Mouse (Mus musculus): ENCODE results near the gene Wwc1. TPM values are rescaled to one million over a fixed set of nuclear protein-coding genes. Genes with fewer than 3 reads are reported as not detected.

Gene Wwc1
- polyA plus RNA-seq, 1 experiment from 2014 or later = 7.2 TPM

- Histone ChIP-seq H3K4me2 (ENCODE audit: low read depth, low read length) (peak overlapping the region; percentile 26; the same call in 1 of the 2 replicates), H3K36me3 (ENCODE audit: control insufficient read depth, insufficient read depth, low read length) (no peaks in the 10 kb centered on the region), H3K9ac (replicated peaks; ENCODE audit: low read depth, low read length) (no peak overlapping the region), H3K4me3 (ENCODE audit: low read depth, low read length) (no peak overlapping the region), H3K4me1 (ENCODE audit: control insufficient read depth, insufficient read depth, low read length) (peaks cover 24% of the 10 kb centered on the region), H3K27ac (ENCODE audit: low read depth, low read length) (peak overlapping the region; percentile 60), H3K9me3 (ENCODE audit: control insufficient read depth, low read length) (no peaks in the 10 kb centered on the region), H3K27me3 (ENCODE audit: control insufficient read depth, insufficient read depth, low read length) (no peaks in the 10 kb centered on the region)
- 5% methylated on average over 9 of the region's 9 CpGs for WGBS
- ATAC-seq (ENCODE audit: low read depth) = peak; percentile 91
Observed at GRCm38 (mm10) chr11:35864981-35865604, 115.2 kb downstream of the Wwc1 start.

- no peaks in the 10 kb centered on the region for H3K9me3 ChIP-seq (ENCODE audit: control insufficient read depth, low read length)
- H3K9ac ChIP-seq (replicated peaks; ENCODE audit: low read depth, low read length) = no peak overlapping the region
- H3K4me3 ChIP-seq (ENCODE audit: low read depth, low read length) = no peak overlapping the region
- H3K27ac ChIP-seq (ENCODE audit: low read depth, low read length) = no peak overlapping the region
- no peaks in the 10 kb centered on the region for H3K27me3 ChIP-seq (ENCODE audit: control insufficient read depth, insufficient read depth, low read length)
- WGBS = 77% methylated on average over 5 of the region's 5 CpGs
- H3K36me3 ChIP-seq (ENCODE audit: control insufficient read depth, insufficient read depth, low read length) = no peaks in the 10 kb centered on the region
- ATAC-seq (ENCODE audit: low read depth) = no peak
- peaks cover 24% of the 10 kb centered on the region for H3K4me1 ChIP-seq (ENCODE audit: control insufficient read depth, insufficient read depth, low read length)
- H3K4me2 ChIP-seq (ENCODE audit: low read depth, low read length) = no peak overlapping the region
Observed at GRCm38 (mm10) chr11:35863653-35864052, 116.7 kb downstream of the Wwc1 start.

- H3K36me3 ChIP-seq (ENCODE audit: control insufficient read depth, insufficient read depth, low read length) = no peaks in the 10 kb centered on the region
- H3K27me3 ChIP-seq (ENCODE audit: control insufficient read depth, insufficient read depth, low read length) = no peaks in the 10 kb centered on the region
- no peak overlapping the region for H3K4me3 ChIP-seq (ENCODE audit: low read depth, low read length)
- ATAC-seq (ENCODE audit: low read depth) = no peak
- H3K27ac ChIP-seq (ENCODE audit: low read depth, low read length) = peak overlapping the region; percentile 30
- no peak overlapping the region for H3K4me2 ChIP-seq (ENCODE audit: low read depth, low read length)
- H3K9ac ChIP-seq (replicated peaks; ENCODE audit: low read depth, low read length) = no peak overlapping the region
- WGBS = 61% methylated on average over 12 of the region's 12 CpGs
- H3K4me1 ChIP-seq (ENCODE audit: control insufficient read depth, insufficient read depth, low read length) = 0 out of 2 replicates have a peak, but pooled peaks cover 8% of the 10 kb centered on the region
- no peaks in the 10 kb centered on the region for H3K9me3 ChIP-seq (ENCODE audit: control insufficient read depth, low read length)
Observed at GRCm38 (mm10) chr11:35857395-35858067, 122.8 kb downstream of the Wwc1 start.

- Histone ChIP-seq H3K36me3 (ENCODE audit: control insufficient read depth, insufficient read depth, low read length) (no peaks in the 10 kb centered on the region), H3K27ac (ENCODE audit: low read depth, low read length) (peak overlapping the region; percentile 65), H3K9me3 (ENCODE audit: control insufficient read depth, low read length) (no peaks in the 10 kb centered on the region), H3K27me3 (ENCODE audit: control insufficient read depth, insufficient read depth, low read length) (no peaks in the 10 kb centered on the region), H3K9ac (replicated peaks; ENCODE audit: low read depth, low read length) (no peak overlapping the region), H3K4me1 (ENCODE audit: control insufficient read depth, insufficient read depth, low read length) (0 out of 2 replicates have a peak, but pooled peaks cover 8% of the 10 kb centered on the region), H3K4me2 (ENCODE audit: low read depth, low read length) (no peak overlapping the region), H3K4me3 (ENCODE audit: low read depth, low read length) (no peak overlapping the region)
- ATAC-seq (ENCODE audit: low read depth) = peak; percentile 89
- 23% methylated on average over 11 of the region's 11 CpGs for WGBS
Observed at GRCm38 (mm10) chr11:35856359-35857040, 123.8 kb downstream of the Wwc1 start.

- no peaks in the 10 kb centered on the region for H3K27me3 ChIP-seq (ENCODE audit: control insufficient read depth, insufficient read depth, low read length)
- no peak overlapping the region for H3K4me2 ChIP-seq (ENCODE audit: low read depth, low read length)
- ATAC-seq (ENCODE audit: low read depth) = no peak
- H3K9me3 ChIP-seq (ENCODE audit: control insufficient read depth, low read length) = no peaks in the 10 kb centered on the region
- 68% methylated on average over 8 of the region's 9 CpGs for WGBS
- H3K9ac ChIP-seq (replicated peaks; ENCODE audit: low read depth, low read length) = no peak overlapping the region
- no peak overlapping the region for H3K27ac ChIP-seq (ENCODE audit: low read depth, low read length)
- no peaks in the 10 kb centered on the region for H3K36me3 ChIP-seq (ENCODE audit: control insufficient read depth, insufficient read depth, low read length)
- no peak overlapping the region for H3K4me3 ChIP-seq (ENCODE audit: low read depth, low read length)
- 0 out of 2 replicates have a peak, but pooled peaks cover 8% of the 10 kb centered on the region for H3K4me1 ChIP-seq (ENCODE audit: control insufficient read depth, insufficient read depth, low read length)
Observed at GRCm38 (mm10) chr11:35855567-35855966, 124.8 kb downstream of the Wwc1 start.

- H3K9me3 ChIP-seq (ENCODE audit: control insufficient read depth, low read length) = no peaks in the 10 kb centered on the region
- no peaks in the 10 kb centered on the region for H3K27me3 ChIP-seq (ENCODE audit: control insufficient read depth, insufficient read depth, low read length)
- no peak overlapping the region for H3K4me3 ChIP-seq (ENCODE audit: low read depth, low read length)
- H3K4me1 ChIP-seq (ENCODE audit: control insufficient read depth, insufficient read depth, low read length) = 0 out of 2 replicates have a peak, but pooled peaks cover 8% of the 10 kb centered on the region
- no peak overlapping the region for H3K4me2 ChIP-seq (ENCODE audit: low read depth, low read length)
- no peak overlapping the region for H3K27ac ChIP-seq (ENCODE audit: low read depth, low read length)
- no peak overlapping the region for H3K9ac ChIP-seq (replicated peaks; ENCODE audit: low read depth, low read length)
- no peaks in the 10 kb centered on the region for H3K36me3 ChIP-seq (ENCODE audit: control insufficient read depth, insufficient read depth, low read length)
- WGBS = 72% methylated on average over 5 of the region's 5 CpGs
- ATAC-seq (ENCODE audit: low read depth) = no peak
Observed at GRCm38 (mm10) chr11:35854941-35855340, 125.4 kb downstream of the Wwc1 start.

GRCm38 (mm10) chr11:35853651-35854050, 126.7 kb downstream of the Wwc1 start:
- Histone ChIP-seq H3K4me3 (ENCODE audit: low read depth, low read length) (no peak overlapping the region), H3K27me3 (ENCODE audit: control insufficient read depth, insufficient read depth, low read length) (no peaks in the 10 kb centered on the region), H3K27ac (ENCODE audit: low read depth, low read length) (no peak overlapping the region), H3K4me2 (ENCODE audit: low read depth, low read length) (no peak overlapping the region), H3K36me3 (ENCODE audit: control insufficient read depth, insufficient read depth, low read length) (no peaks in the 10 kb centered on the region), H3K4me1 (ENCODE audit: control insufficient read depth, insufficient read depth, low read length) (0 out of 2 replicates have a peak, but pooled peaks cover 8% of the 10 kb centered on the region), H3K9ac (replicated peaks; ENCODE audit: low read depth, low read length) (no peak overlapping the region), H3K9me3 (ENCODE audit: control insufficient read depth, low read length) (no peaks in the 10 kb centered on the region)
- WGBS = 91% methylated on average over 4 of the region's 4 CpGs
- ATAC-seq (ENCODE audit: low read depth) = no peak

- Histone ChIP-seq H3K9ac (replicated peaks; ENCODE audit: low read depth, low read length) (no peak overlapping the region), H3K36me3 (ENCODE audit: control insufficient read depth, insufficient read depth, low read length) (no peaks in the 10 kb centered on the region), H3K27me3 (ENCODE audit: control insufficient read depth, insufficient read depth, low read length) (no peaks in the 10 kb centered on the region), H3K27ac (ENCODE audit: low read depth, low read length) (no peak overlapping the region), H3K9me3 (ENCODE audit: control insufficient read depth, low read length) (no peaks in the 10 kb centered on the region), H3K4me1 (ENCODE audit: control insufficient read depth, insufficient read depth, low read length) (0 out of 2 replicates have a peak, but pooled peaks cover 8% of the 10 kb centered on the region), H3K4me3 (ENCODE audit: low read depth, low read length) (no peak overlapping the region), H3K4me2 (ENCODE audit: low read depth, low read length) (no peak overlapping the region)
- no peak for ATAC-seq (ENCODE audit: low read depth)
- 51% methylated on average over 4 of the region's 4 CpGs for WGBS
Observed at GRCm38 (mm10) chr11:35852731-35853130, 127.6 kb downstream of the Wwc1 start.

GRCm38 (mm10) chr11:35844299-35844698, 136.0 kb downstream of the Wwc1 start:
- H3K9me3 ChIP-seq (ENCODE audit: control insufficient read depth, low read length) = no peaks in the 10 kb centered on the region
- H3K4me3 ChIP-seq (ENCODE audit: low read depth, low read length) = no peak overlapping the region
- no peak overlapping the region for H3K27ac ChIP-seq (ENCODE audit: low read depth, low read length)
- no peaks in the 10 kb centered on the region for H3K27me3 ChIP-seq (ENCODE audit: control insufficient read depth, insufficient read depth, low read length)
- WGBS = 92% methylated on average over 9 of the region's 9 CpGs
- H3K9ac ChIP-seq (replicated peaks; ENCODE audit: low read depth, low read length) = no peak overlapping the region
- H3K4me2 ChIP-seq (ENCODE audit: low read depth, low read length) = no peak overlapping the region
- peaks cover 5% of the 10 kb centered on the region; the same call in 1 of the 2 replicates for H3K36me3 ChIP-seq (ENCODE audit: control insufficient read depth, insufficient read depth, low read length)
- ATAC-seq (ENCODE audit: low read depth) = no peak
- H3K4me1 ChIP-seq (ENCODE audit: control insufficient read depth, insufficient read depth, low read length) = no peaks in the 10 kb centered on the region

Data from neural tube, embryonic 14.5 days (tissue).